Mouse (Mus musculus) liver, postnatal 0 days (tissue): ENCODE measurements at regions not wholly inside any gene's neighbourhood (a gene's known extent, or its start where the extent isn't known, plus 50 kb on each side); places are given as distances from the start of the nearest gene placed in this dataset.
A peak's percentile ranks its signal among the peaks of the same experiment; 100 is the strongest.

Source experiments
- ATAC-seq: fragments of 200-750 bp; cut with Nextera tagmentation; 2 replicates; pipeline ENCODE4 v1.8.0; 2017; ENCODE audit warnings: mild to moderate bottlenecking, moderate library complexity
- DNase-seq: peaks from one replicate; pipeline ENCODE4 v3.0.0-alpha.2; 2016
- H3K27ac ChIP-seq: fragments of 300-500 bp; sonication (generic); 2 replicates; pipeline ENCODE4 v1.5.1; 2014; ENCODE audit warnings: antibody characterized with exemption, moderate library complexity, mild to moderate bottlenecking, low read depth
- H3K27me3 ChIP-seq: fragments of 300-500 bp; sonication (generic); 2 replicates; pipeline ENCODE4 v1.6.1; 2014; ENCODE audit warnings: low read length, control low read depth, mixed read lengths; ENCODE audit not compliant: insufficient read depth
- H3K36me3 ChIP-seq: fragments of 300-500 bp; sonication (generic); replicated peaks from 2 replicates; pipeline ENCODE4 v1.6.1; 2014; ENCODE audit warnings: mild to moderate bottlenecking, control low read depth, low read length, moderate library complexity, mixed read lengths; ENCODE audit not compliant: insufficient read depth
- H3K4me1 ChIP-seq: fragments of 300-500 bp; sonication (generic); 2 replicates; pipeline ENCODE4 v1.6.1; 2014; ENCODE audit warnings: antibody characterized with exemption, mild to moderate bottlenecking, control low read depth; ENCODE audit not compliant: insufficient read depth
- H3K4me2 ChIP-seq: fragments of 300-500 bp; sonication (generic); 2 replicates; pipeline ENCODE4 v1.6.1; 2014; ENCODE audit warnings: low read depth, mild to moderate bottlenecking, low read length, moderate library complexity, mixed read lengths
- H3K4me3 ChIP-seq: fragments of 300-500 bp; sonication (generic); 2 replicates; pipeline ENCODE4 v1.5.1; 2014; ENCODE audit warnings: low read depth, low read length
- H3K9ac ChIP-seq: fragments of 300-500 bp; sonication (generic); replicated peaks from 2 replicates; pipeline ENCODE4 v1.6.1; 2014; ENCODE audit warnings: mild to moderate bottlenecking, moderate library complexity
- H3K9me3 ChIP-seq: fragments of 300-500 bp; sonication (generic); 2 replicates; pipeline ENCODE4 v1.6.1; 2016; ENCODE audit warnings: mild to moderate bottlenecking, control low read depth, low read length, mixed read lengths
- CTCF ChIP-seq: sonication (generic); IDR thresholded peaks from 2 replicates; pipeline ENCODE4 v1.5.1; 2016; ENCODE audit warnings: antibody characterized with exemption, low read depth
- EP300 ChIP-seq: IDR thresholded peaks from 2 replicates; pipeline ENCODE4 v1.6.1; 2016; ENCODE audit warnings: antibody characterized with exemption, low read depth, mild to moderate bottlenecking
- WGBS: fragments of 180-500 bp; shearing (Covaris S2); extraction: QIAGEN DNeasy Blood & Tissue Kit; methylation state at CpG from one replicate; pipeline ENCODE4 v1.1.7; 2014; ENCODE audit not compliant: insufficient replicate concordance; 5-methylcytosine and 5-hydroxymethylcytosine counted together

DNA sequence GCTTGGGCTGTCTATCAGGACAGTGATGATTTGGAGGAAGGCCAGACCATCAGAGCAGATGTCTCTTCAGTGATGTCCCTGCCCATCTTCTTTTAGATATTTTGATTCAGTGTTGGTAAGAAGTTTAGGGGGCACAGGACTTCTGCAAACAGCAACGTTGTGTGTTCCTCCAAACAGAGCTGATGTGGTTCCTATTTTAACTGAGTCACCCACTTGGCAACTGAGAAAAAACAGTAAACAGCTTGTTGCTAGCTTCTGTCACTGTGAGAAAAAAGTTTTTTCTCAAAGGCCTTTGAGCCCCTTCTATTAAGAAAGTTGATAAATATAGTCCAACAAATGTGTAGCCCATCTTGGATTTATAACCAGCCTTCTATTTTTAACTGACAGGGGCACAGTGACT is 209.3 kb upstream of the Dusp10 start:
- H3K27ac ChIP-seq, result no peak overlapping the region
- ATAC-seq (no peak), DNase-seq (no peak)
- TF ChIP-seq EP300 (no peak), CTCF (no peak)
- 38% methylated on average over 1 of the region's 1 CpGs for WGBS
- H3K4me2 ChIP-seq, result no peak overlapping the region
- no peaks in the 10 kb centered on the region for H3K36me3 ChIP-seq
- no peaks in the 10 kb centered on the region for H3K27me3 ChIP-seq
- H3K4me1 ChIP-seq, result no peaks in the 10 kb centered on the region
- no peak overlapping the region for H3K9ac ChIP-seq
- no peaks in the 10 kb centered on the region for H3K9me3 ChIP-seq
- no peak overlapping the region for H3K4me3 ChIP-seq

DNA sequence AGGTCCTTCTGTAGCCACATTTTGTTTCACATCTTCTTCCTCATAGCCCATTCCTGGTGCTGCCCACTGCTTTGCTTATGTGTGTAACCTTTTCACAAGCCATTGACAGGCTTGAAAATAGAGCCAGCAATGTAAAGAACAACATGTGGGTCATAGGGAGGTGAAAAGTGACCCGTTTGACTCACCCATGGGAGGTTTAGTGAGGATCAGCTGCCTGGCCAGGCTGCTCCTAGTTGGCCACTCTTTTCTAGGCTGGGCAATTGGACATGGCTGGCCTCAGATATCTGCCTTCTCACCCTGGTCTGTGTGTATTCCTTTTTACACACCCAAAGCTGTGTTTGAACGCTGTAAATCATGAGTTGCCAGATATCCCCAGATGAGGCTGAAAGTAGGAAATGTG is 208.8 kb upstream of the Dusp10 start:
- Histone ChIP-seq H3K4me3 (no peak overlapping the region), H3K36me3 (no peaks in the 10 kb centered on the region), H3K27me3 (no peaks in the 10 kb centered on the region), H3K27ac (no peak overlapping the region), H3K9ac (no peak overlapping the region), H3K4me2 (no peak overlapping the region), H3K9me3 (no peaks in the 10 kb centered on the region), H3K4me1 (no peaks in the 10 kb centered on the region)
- no peak for DNase-seq
- 60% methylated on average over 2 of the region's 2 CpGs for WGBS
- no peak for ATAC-seq
- TF ChIP-seq CTCF, result no peak

DNA sequence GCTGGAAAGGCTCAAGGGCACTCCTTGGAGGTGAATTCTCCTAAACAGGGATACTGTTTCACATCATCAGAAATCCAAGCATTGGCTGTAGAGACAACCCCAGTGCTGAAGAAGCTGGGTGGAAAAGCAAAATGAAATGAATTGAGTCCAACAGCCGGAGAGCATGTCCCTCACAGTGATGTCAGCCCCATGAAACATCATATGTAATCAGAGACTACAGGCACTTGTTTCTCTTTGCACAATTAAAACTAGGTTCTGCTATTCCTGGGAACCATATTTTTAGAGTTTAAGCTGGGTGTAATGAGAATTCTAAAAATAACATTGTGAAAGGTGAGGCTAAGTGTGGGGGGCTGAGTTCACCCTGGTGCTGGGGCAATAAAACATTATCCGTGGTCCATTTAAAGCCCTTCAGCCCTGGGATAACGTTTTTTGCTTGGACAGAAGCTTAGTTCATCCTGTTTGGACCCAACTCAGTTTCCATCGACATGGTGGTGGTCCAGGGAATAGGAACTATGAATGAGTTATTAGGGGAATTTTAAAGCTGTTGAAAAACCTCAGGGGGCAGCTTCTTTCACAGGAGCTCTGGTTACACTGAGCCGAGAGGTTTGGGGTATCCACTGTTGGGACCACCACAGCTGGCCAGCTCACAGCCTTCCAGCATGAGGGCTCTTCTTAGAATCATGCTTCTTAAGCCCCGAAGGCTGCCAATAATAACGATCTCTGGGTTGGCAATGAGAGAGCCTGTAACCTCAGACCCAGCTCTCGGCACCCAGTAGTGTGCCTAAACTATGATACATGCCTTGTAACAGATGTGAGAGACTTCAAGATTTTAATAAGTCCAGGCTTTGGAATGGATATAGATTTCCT is 206.0 kb upstream of the Dusp10 start:
- H3K4me1 ChIP-seq, result no peaks in the 10 kb centered on the region
- H3K36me3 ChIP-seq, result no peaks in the 10 kb centered on the region
- ATAC-seq (no peak), DNase-seq (no peak)
- H3K9me3 ChIP-seq, result no peaks in the 10 kb centered on the region
- no peak overlapping the region for H3K27ac ChIP-seq
- H3K27me3 ChIP-seq, result no peaks in the 10 kb centered on the region
- H3K9ac ChIP-seq, result no peak overlapping the region
- H3K4me3 ChIP-seq, result no peak overlapping the region
- H3K4me2 ChIP-seq, result no peak overlapping the region
- TF ChIP-seq EP300 (no peak), CTCF (no peak)
- 72% methylated on average over 8 of the region's 8 CpGs for WGBS

DNA sequence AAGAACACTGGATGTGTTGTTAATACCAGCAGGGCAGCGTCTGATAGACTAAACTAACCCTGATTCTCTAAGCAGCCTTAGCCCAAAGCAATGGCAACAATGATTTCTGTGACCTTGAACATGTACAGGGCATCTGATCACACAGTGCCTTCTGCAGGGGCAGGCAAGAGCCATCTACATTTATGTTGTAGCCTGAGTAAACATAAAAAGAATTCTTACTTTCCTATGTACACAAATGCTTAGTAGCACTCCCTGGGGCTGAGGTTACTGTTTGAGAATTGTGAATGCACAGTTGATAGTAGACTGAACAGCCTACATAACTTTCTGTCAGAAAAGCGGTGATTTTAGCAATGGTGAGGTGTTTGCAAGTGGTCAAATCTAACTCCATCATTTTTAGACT is 204.9 kb upstream of the Dusp10 start:
- WGBS, result 67% methylated on average over 2 of the region's 2 CpGs
- H3K4me3 ChIP-seq, result no peak overlapping the region
- no peak for ATAC-seq
- no peaks in the 10 kb centered on the region for H3K36me3 ChIP-seq
- no peak overlapping the region for H3K9ac ChIP-seq
- no peak overlapping the region for H3K4me2 ChIP-seq
- DNase-seq, result no peak
- no peak overlapping the region for H3K27ac ChIP-seq
- no peaks in the 10 kb centered on the region for H3K9me3 ChIP-seq
- H3K27me3 ChIP-seq, result no peaks in the 10 kb centered on the region
- TF ChIP-seq EP300, result no peak
- no peak for TF ChIP-seq CTCF
- no peaks in the 10 kb centered on the region for H3K4me1 ChIP-seq

DNA sequence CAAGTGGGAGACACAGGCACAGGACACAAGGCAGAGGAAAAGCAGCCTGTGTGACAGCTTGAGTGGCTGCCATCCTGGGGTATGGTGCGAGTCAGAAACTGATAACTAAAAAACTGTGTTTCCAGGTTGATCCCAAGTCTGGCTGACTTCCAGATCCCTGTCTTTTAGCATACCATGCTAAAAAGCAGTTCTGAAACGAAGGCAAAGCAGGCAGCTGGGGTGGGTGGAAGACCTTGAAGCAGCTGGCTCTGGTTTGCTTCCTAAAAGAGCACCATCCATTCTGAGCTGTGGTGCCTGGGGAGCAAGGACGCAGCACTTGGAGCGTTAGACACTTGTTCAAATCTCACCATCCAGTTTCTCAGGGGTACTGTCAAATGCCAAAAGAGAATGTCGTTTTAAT is 192.5 kb upstream of the Dusp10 start:
- no peaks in the 10 kb centered on the region for H3K4me1 ChIP-seq
- H3K27me3 ChIP-seq, result no peaks in the 10 kb centered on the region
- DNase-seq (no peak), ATAC-seq (no peak)
- no peak overlapping the region for H3K27ac ChIP-seq
- no peaks in the 10 kb centered on the region for H3K9me3 ChIP-seq
- no peaks in the 10 kb centered on the region for H3K36me3 ChIP-seq
- H3K4me3 ChIP-seq, result no peak overlapping the region
- no peak overlapping the region for H3K4me2 ChIP-seq
- WGBS, result 60% methylated on average over 5 of the region's 5 CpGs
- no peak overlapping the region for H3K9ac ChIP-seq
- TF ChIP-seq EP300 (no peak), CTCF (no peak)

DNA sequence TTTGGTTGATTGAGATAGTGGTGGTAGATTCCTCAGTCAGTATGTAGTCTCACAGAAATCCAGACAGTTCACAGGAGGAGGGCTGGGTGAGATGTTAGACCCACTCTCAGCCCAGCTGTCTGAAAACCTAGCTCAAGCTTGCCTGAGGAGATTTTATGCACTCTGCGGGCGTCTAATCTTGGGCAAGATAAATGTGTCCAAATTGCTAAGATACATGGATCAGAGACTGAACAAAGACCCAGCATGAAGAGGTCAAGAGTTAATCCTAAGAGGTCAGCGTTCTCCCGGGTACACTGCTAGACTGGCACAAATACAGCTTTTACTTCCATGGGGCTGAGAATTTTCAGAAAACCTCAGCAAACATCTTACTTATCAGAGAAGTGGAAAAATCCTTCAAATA is 186.8 kb upstream of the Dusp10 start:
- WGBS, result 85% methylated on average over 4 of the region's 4 CpGs
- Histone ChIP-seq H3K4me3 (no peak overlapping the region), H3K27me3 (no peaks in the 10 kb centered on the region), H3K27ac (no peak overlapping the region), H3K4me1 (no peaks in the 10 kb centered on the region), H3K9me3 (no peaks in the 10 kb centered on the region), H3K4me2 (no peak overlapping the region), H3K9ac (no peak overlapping the region), H3K36me3 (no peaks in the 10 kb centered on the region)
- ATAC-seq (no peak), DNase-seq (no peak)
- TF ChIP-seq EP300, result no peak
- no peak for TF ChIP-seq CTCF

DNA sequence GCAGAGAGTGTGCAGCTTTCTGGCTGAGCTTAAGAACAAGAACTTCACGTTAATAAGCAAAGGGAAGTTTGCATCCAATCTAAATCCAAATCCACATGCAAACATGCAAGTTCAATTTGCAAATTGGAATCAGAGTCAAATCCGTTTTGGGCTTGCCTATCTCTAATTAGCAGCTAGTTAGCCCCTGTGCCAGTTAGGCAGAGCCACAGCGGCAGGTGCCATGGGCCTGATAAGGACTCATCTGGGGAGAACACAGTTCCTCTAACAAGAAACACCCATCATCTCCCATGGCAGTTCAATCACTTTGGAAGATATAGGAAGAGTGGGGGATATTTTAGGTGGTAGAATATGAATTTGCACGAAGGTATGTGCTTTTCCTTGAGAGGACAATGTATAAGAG is 168.0 kb upstream of the Dusp10 start:
- ATAC-seq, result no peak
- 40% methylated on average over 4 of the region's 4 CpGs for WGBS

More for the DNA sequence above, 168.0 kb upstream of the Dusp10 start:
- Histone ChIP-seq H3K9ac (no peak overlapping the region), H3K27ac (no peak overlapping the region), H3K9me3 (no peaks in the 10 kb centered on the region), H3K27me3 (no peaks in the 10 kb centered on the region), H3K4me1 (no peaks in the 10 kb centered on the region), H3K4me2 (no peak overlapping the region), H3K4me3 (no peak overlapping the region), H3K36me3 (no peaks in the 10 kb centered on the region)
- DNase-seq, result no peak
- peak; percentile 63; the same call in 1 of the 2 replicates for TF ChIP-seq EP300
- TF ChIP-seq CTCF, result no peak
